Mouse (Mus musculus): Measurements from ENCODE around the gene Gins2. TPM values are rescaled to one million over a fixed set of nuclear protein-coding genes. Genes with fewer than 3 reads are reported as not detected.

Gins2 gene
- total RNA-seq, 2 experiments from 2014 or later, result 13.3 to 14.3 TPM

DNA sequence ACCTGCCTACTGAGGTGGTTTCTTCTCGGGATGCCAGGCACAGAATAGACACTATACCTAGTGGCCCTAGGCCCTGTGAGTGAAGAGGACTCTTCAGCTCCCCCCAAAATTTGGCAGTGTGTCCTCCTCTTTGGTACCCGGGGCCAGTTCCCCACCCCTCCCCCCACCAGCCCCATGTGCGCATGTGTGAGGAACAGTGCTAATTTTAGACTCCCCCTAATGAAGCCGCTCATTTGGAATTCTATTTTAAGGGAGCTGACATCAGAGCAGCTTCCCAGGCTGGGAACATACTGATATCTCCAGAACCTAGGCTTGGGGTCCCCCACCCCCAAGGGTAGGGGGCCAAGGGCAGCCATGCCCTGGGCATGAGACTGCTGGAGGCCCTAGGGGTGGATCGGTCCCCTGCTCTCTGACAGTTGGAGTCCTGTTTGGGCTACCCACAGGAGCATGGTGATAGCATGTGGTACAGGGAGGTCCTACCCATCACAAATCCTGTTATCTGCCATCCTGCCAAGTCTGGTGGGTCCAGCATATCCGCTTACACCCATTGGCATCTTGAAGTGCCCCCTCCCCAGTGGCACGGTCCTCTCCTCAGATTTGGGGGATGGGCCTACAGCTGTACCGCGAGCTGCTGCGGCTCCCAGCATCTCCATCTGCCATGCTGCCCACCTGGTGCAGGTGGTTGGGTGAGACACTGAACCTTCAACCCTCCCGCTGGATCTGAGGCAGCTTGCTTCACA is 38.0 kb downstream of the Gins2 start:
- no peak for ATAC-seq (replicated peaks; ENCODE audit: low FRiP score, poor library complexity, severe bottlenecking)

DNA sequence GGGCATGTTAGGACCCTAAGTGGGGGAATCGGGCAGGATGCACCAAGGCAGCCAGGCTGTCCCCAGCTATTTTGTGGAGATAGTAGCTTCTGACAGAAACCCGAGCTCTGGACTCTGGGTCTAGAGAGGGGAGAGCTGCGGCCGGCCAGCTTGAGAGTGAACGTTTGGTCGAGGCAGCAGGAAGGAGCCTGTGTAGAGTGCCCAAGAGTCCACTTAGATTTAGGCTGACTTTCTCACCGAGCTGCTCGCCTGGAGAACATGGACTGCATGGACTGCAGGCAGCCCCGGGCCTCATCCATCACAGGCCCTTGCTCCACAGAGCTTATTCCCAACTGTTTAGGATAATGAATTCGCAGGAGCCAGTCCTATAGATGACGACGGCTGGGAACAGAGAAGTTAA is 38.7 kb downstream of the Gins2 start:
- ATAC-seq (replicated peaks; ENCODE audit: low FRiP score, poor library complexity, severe bottlenecking), result no peak

DNA sequence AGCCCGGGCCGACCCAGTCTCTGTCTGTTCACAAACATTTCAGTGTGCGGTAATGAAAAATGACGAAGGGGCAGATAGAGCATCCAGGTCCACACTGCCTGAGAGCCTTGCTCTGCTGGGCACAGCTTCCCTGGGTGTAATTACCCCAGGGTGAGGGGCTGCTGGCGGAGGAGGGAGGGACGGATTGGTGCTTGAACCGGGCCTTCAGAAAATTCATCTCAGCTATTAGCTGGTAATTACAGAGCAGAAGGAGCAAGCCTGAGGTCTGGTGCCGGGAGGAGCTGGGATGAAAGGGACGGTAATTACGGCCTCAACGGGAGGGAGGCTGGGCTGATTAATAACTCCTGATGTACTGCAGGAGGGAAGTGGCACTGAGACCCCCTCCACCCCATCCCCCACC is 39.2 kb downstream of the Gins2 start:
- ATAC-seq (replicated peaks; ENCODE audit: low FRiP score, poor library complexity, severe bottlenecking), result no peak

- ATAC-seq (replicated peaks; ENCODE audit: low FRiP score, poor library complexity, severe bottlenecking), result no peak
Observed at GRCm38 (mm10) chr8:120549321-120549921, 39.7 kb downstream of the Gins2 start.

DNA sequence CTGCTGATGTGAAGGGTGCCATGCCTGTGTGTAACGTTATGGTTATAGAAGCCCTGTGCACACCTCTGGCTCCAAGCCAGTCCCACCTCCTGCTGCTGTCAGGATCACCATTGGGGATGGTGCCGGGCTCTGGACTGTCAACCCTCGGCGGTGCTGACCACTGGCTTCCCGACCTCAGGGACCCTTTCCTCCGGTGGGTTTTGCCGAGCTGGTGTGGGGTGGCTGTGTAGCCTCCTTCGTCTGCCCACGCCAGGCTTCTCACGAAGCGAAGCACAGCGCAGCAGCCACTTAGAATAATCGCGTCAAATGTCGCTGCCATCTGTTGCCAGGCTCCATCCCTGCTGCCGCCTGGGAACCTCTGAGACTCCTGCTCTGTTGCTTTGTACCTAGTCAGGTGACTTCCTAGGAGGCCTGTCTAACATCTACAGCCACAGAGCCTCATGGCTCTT is 40.8 kb downstream of the Gins2 start:
- ATAC-seq (replicated peaks; ENCODE audit: low FRiP score, poor library complexity, severe bottlenecking), result no peak

DNA sequence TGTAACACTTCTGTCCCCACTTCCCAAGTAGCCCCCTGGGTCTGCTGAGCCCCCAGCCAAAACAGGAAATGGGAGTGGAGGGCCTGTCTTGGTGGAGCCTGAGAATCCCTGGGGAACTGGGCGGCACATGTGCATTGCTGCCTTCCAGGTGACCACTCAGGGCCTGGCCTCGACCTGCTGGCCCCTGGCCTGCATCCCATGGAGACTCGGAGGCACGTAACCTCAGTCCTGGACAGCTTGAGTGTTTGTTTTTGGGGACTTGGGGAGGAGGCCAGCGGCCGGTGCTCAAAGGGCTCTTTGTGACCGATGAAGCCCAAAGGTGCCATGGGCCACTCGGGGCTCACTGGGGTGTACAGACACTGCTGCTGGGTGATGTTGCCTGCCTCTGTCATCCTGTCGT is 41.5 kb downstream of the Gins2 start:
- no peak for ATAC-seq (replicated peaks; ENCODE audit: low FRiP score, poor library complexity, severe bottlenecking)

DNA sequence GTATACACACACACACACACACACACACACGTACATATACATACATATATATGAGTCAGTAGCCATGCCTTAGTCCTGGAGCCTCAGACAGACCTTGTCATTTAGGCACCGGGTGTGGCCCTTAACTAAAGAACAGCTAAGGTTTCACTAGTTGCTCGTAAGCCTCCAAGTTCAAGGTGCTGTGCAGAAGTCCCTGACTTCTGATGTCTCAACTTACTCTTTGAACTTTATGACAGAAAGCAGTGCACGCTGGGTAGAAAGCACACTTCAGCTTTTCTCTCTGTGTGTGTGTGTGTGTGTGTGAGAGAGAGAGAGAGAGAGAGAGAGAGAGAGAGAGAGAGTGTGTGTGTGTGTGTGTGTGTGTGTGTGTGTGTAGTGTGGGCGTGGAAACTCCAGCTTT is 44.9 kb downstream of the Gins2 start:
- ATAC-seq (replicated peaks; ENCODE audit: low FRiP score, poor library complexity, severe bottlenecking), result no peak

GRCm38 (mm10) chr8:120543416-120544055 is 45.6 kb downstream of the Gins2 start:
- ATAC-seq (replicated peaks; ENCODE audit: low FRiP score, poor library complexity, severe bottlenecking), result no peak

GRCm38 (mm10) chr8:120542995-120543394 is 46.1 kb downstream of the Gins2 start:
- ATAC-seq (replicated peaks; ENCODE audit: low FRiP score, poor library complexity, severe bottlenecking), result no peak

- peak; percentile 66 for ATAC-seq (replicated peaks; ENCODE audit: low FRiP score, poor library complexity, severe bottlenecking)
Observed at GRCm38 (mm10) chr8:120539775-120540625, 49.1 kb downstream of the Gins2 start.

DNA sequence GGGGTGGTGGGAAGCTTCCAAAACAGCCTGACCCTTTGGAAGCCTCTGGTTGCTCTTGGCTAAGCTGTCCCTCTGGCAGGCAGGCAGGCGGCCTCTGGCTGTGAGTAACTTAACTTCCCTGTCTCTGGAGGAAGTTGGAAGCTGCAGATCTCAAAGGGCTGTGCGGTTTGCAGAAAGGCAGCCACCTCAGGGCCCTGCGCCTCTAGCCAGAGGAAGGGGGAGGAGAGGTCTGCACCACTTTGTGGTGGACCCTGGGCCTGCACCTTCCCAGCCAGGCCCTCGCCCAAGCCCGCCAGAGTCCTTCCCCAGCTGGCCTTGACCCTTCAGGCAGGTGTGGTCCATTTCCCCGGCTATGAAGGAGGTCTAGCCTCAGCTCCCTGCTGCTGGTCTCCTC is 49.7 kb downstream of the Gins2 start:
- ATAC-seq (replicated peaks; ENCODE audit: low FRiP score, poor library complexity, severe bottlenecking), result no peak

- ATAC-seq (replicated peaks; ENCODE audit: low FRiP score, poor library complexity, severe bottlenecking), result peak; percentile 44
Observed at GRCm38 (mm10) chr8:120538397-120539240, 50.5 kb downstream of the Gins2 start.

GRCm38 (mm10) chr8:120537818-120538396 is 51.2 kb downstream of the Gins2 start:
- no peak for ATAC-seq (replicated peaks; ENCODE audit: low FRiP score, poor library complexity, severe bottlenecking)

DNA sequence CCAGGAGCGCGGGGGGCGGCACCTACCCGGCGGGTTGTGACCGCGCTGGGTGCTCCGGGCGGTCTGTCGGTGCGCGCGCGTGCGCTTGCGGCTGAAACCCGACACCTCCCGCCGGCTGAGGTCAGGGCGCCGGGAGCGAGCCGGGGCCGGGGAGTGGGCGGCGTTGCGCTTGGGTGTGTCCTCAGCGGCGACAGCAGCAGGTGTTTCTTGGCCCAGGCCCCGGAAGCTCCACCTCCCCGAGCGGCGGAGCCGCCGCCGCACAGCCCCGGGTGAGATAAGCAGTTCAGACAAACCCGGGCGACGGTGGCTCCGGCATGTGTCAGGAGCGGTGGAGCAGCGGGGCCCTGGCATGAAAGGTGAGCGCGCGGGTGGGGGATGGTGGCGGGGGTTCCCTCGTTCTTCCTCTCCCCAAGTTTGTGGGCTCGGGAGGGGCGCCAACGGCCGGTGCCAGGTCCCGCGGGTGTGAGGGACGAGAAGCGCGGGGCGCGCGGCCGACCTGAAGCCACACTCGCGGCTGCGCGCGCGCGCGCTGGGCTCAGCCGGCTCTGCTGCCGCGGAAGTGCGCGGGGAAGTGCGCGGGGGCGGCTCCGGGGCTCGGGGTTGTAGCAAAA is 51.8 kb downstream of the Gins2 start:
- ATAC-seq (replicated peaks; ENCODE audit: low FRiP score, poor library complexity, severe bottlenecking), result peak; percentile 65

DNA sequence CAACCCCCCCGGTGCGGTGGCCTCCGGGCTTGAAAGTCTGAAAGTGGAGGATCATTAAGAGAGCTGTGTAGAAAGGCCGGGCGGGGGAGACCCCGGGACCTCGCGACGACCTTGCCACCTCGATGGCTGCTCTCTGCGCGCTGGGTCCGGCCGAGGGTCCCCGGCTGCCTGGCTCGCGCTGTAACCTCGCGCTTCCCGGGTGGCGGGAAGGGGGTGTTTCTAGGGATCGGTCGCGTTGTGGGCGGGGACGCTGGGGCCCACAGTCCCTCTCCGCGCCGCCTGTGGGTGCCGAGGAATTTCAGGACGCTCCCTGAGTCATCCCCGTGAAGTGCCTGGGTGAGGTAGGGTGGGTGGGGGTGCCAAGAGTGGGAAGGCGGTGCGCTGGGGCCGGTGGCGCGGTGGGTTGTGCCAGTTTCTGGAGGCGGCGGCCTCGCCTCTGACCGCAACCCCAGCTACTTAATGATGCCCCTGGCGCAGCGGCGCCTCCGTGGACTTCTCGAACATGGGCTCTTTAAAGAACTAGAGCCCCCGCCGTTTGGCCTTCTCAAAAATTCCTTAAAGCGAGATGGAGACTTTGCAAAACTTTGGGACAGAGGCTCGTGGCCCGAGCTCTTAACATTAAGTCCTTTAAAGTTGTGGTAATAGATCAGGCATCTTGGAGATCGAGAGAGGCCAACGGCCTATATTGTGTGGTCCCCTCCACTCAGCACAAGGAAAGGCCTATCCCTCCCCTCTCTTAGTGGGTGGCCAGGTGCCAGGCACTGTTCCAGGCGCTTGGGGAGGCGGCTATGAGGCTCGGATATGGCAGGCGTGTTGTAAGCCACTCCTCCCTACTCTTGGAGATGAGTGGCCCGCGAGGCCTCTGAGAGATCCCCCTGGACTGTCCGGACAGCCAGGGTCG is 52.5 kb downstream of the Gins2 start:
- ATAC-seq (replicated peaks; ENCODE audit: low FRiP score, poor library complexity, severe bottlenecking), result peak; percentile 3

- ATAC-seq (replicated peaks; ENCODE audit: low FRiP score, poor library complexity, severe bottlenecking), result no peak
Observed at GRCm38 (mm10) chr8:120535452-120536305, 53.4 kb downstream of the Gins2 start.

Data from erythroblast, adult 5-6 weeks (primary cell).